Mouse (Mus musculus): ENCODE results near the gene Rpl27. TPM values are rescaled to one million over a fixed set of nuclear protein-coding genes. Genes with fewer than 3 reads are reported as not detected.
A peak's percentile ranks its signal among the peaks of the same experiment; 100 is the strongest.
"Not testable (repeated sequence)": the region's sequence is repeated elsewhere in the genome, so short reads cannot be mapped to it uniquely, and the experiment has no call there.

Gene Rpl27
- total RNA-seq, 4 experiments from 2014 or later = 23.9 to 46.8 (median 33.8) TPM

GRCm38 (mm10) chr11:101467477-101468262 lies 25.6 kb downstream of the Rpl27 start:
- peak; percentile 61 to 65 for DNase-seq (ENCODE audit: low spot score in 2 of 2)

GRCm38 (mm10) chr11:101468263-101468688 lies 26.2 kb downstream of the Rpl27 start:
- no peak for DNase-seq (ENCODE audit: low spot score in 2 of 2)

- DNase-seq (ENCODE audit: low spot score in 2 of 2) = no peak
Measured at GRCm38 (mm10) chr11:101468731-101469130, 26.6 kb downstream of the Rpl27 start.

GRCm38 (mm10) chr11:101469155-101469554 lies 27.1 kb downstream of the Rpl27 start:
- no peak for DNase-seq (ENCODE audit: low spot score in 2 of 2)

GRCm38 (mm10) chr11:101470206-101470605 lies 28.1 kb downstream of the Rpl27 start:
- no peak for DNase-seq (ENCODE audit: low spot score in 2 of 2)

- DNase-seq (ENCODE audit: low spot score in 2 of 2) = no peak
Measured at GRCm38 (mm10) chr11:101471926-101472325, 29.8 kb downstream of the Rpl27 start.

- DNase-seq (ENCODE audit: low spot score in 2 of 2) = no peak
Measured at GRCm38 (mm10) chr11:101472336-101472735, 30.2 kb downstream of the Rpl27 start.

- not testable (repeated sequence) for DNase-seq (ENCODE audit: low spot score in 2 of 2)
Measured at GRCm38 (mm10) chr11:101473686-101474085, 31.6 kb downstream of the Rpl27 start.

- no peak for DNase-seq (ENCODE audit: low spot score in 2 of 2)
Measured at GRCm38 (mm10) chr11:101474298-101474697, 32.2 kb downstream of the Rpl27 start.

GRCm38 (mm10) chr11:101476361-101476760 lies 34.3 kb downstream of the Rpl27 start:
- not testable (repeated sequence) for DNase-seq (ENCODE audit: low spot score in 2 of 2)

- DNase-seq (ENCODE audit: low spot score in 2 of 2) = no peak
Measured at GRCm38 (mm10) chr11:101477194-101477551, 35.1 kb downstream of the Rpl27 start.

GRCm38 (mm10) chr11:101477552-101478211 lies 35.6 kb downstream of the Rpl27 start:
- DNase-seq (ENCODE audit: low spot score in 2 of 2) = no peak

GRCm38 (mm10) chr11:101479171-101479635 lies 37.1 kb downstream of the Rpl27 start:
- DNase-seq (ENCODE audit: low spot score in 2 of 2) = peak in 1 of 2 experiments; percentile 26

GRCm38 (mm10) chr11:101480912-101481311 lies 38.8 kb downstream of the Rpl27 start:
- DNase-seq (ENCODE audit: low spot score in 2 of 2) = no peak

GRCm38 (mm10) chr11:101483804-101484203 lies 41.7 kb downstream of the Rpl27 start:
- DNase-seq (ENCODE audit: low spot score in 2 of 2) = no peak

- DNase-seq (ENCODE audit: low spot score in 2 of 2) = no peak
Measured at GRCm38 (mm10) chr11:101484245-101484644, 42.1 kb downstream of the Rpl27 start.

- DNase-seq (ENCODE audit: low spot score in 2 of 2) = no peak
Measured at GRCm38 (mm10) chr11:101484814-101485213, 42.7 kb downstream of the Rpl27 start.

GRCm38 (mm10) chr11:101485509-101486028 lies 43.5 kb downstream of the Rpl27 start:
- no peak for DNase-seq (ENCODE audit: low spot score in 2 of 2)

GRCm38 (mm10) chr11:101486126-101486525 lies 44.0 kb downstream of the Rpl27 start:
- no peak for DNase-seq (ENCODE audit: low spot score in 2 of 2)

Measured in layer of hippocampus, adult 8-10 months (tissue).